In the genomic region with DNA sequence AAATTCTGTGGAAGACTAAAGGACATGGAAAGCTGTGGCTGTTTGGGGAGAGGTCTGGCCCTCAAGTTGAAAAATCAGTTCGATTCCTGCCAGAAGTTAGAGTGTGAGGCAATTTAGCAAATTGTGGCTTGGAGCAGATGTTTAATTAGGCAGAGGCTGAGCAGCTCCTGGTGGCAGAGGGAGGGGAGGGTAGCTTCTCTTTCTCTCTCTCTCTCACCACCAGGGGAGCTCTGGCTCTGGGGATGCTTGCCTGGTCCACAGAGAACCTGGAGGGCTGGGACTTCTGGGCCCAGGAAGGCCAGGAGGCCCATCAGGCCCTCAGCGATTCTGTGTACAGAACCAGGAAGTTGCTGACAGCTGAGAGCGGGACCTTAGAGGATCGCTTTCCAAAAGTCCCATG, we compare ENCODE assay signal across 26 mouse cellular contexts.
DNase-seq lines count a peak whose midpoint lies in the region; ATAC-seq and TF ChIP-seq lines count a peak whose summit lies in the region.
"Had no signal": no experiment of that assay in that cellular context is flagged by ENCODE, and none has a peak within 500 bp of the region (broad histone marks: within the 10 kb centered on the region; RNA-seq: fewer than 3 reads in every experiment).

No protein-coding gene starts in this region.

- H3K4me3 ChIP-seq in hindbrain, embryonic 15.5 days = no peak overlapping the region
- no peak overlapping the region for H3K4me3 ChIP-seq in hindbrain, embryonic 12.5 days
- no peak overlapping the region for H3K4me3 ChIP-seq in CH12.LX (replicated peaks in 1 of 3; ENCODE audit: low read depth in 2 of 3, low read length in 2 of 3, poor library complexity in 1 of 3)
- no peak overlapping the region for H3K4me3 ChIP-seq in embryonic facial prominence, embryonic 10.5 days
- H3K4me3 ChIP-seq: forebrain, embryonic 12.5 days; heart, embryonic 13.5 days; kidney, embryonic 15.5 days; limb, embryonic 12.5 days; midbrain, embryonic 10.5 days; neural tube, embryonic 15.5 days; stomach, embryonic 15.5 days had no signal

- H3K4me1 ChIP-seq in hindbrain, embryonic 15.5 days (replicated peaks) = no peaks in the 10 kb centered on the region
- no peaks in the 10 kb centered on the region for H3K4me1 ChIP-seq in hindbrain, embryonic 12.5 days
- H3K4me1 ChIP-seq in CH12.LX (ENCODE audit: control insufficient read depth in 1 of 2, insufficient read depth in 2 of 2) = no peaks in the 10 kb centered on the region
- H3K4me1 ChIP-seq in embryonic facial prominence, embryonic 10.5 days = no peaks in the 10 kb centered on the region
- H3K4me1 ChIP-seq: forebrain, embryonic 12.5 days; heart, embryonic 13.5 days; kidney, embryonic 15.5 days; limb, embryonic 12.5 days; midbrain, embryonic 10.5 days; stomach, embryonic 15.5 days had no signal

- peak overlapping the region; percentile 32; the same call in 1 of the 2 replicates for H3K27ac ChIP-seq in hindbrain, embryonic 15.5 days (replicated peaks)
- no peak overlapping the region for H3K27ac ChIP-seq in hindbrain, embryonic 12.5 days
- H3K27ac ChIP-seq in CH12.LX (ENCODE audit: insufficient read depth, low read depth) = no peak overlapping the region
- H3K27ac ChIP-seq in embryonic facial prominence, embryonic 10.5 days (replicated peaks) = no peak overlapping the region
- H3K27ac ChIP-seq: forebrain, embryonic 12.5 days; heart, embryonic 13.5 days; kidney, embryonic 15.5 days; limb, embryonic 12.5 days; midbrain, embryonic 10.5 days; neural tube, embryonic 15.5 days; stomach, embryonic 15.5 days had no signal

- no peak overlapping the region for H3K4me2 ChIP-seq in hindbrain, embryonic 15.5 days
- no peak overlapping the region for H3K4me2 ChIP-seq in hindbrain, embryonic 12.5 days (replicated peaks)
- no peak overlapping the region for H3K4me2 ChIP-seq in CH12.LX (ENCODE audit: insufficient read depth, low read depth, poor library complexity, severe bottlenecking)
- H3K4me2 ChIP-seq: forebrain, embryonic 12.5 days; heart, embryonic 13.5 days; kidney, embryonic 15.5 days; limb, embryonic 12.5 days; liver, embryonic 11.5 days; neural tube, embryonic 15.5 days; stomach, embryonic 15.5 days had no signal

- dilution Hi-C loops in CH12.LX (cut with MboI; ENCODE audit: extremely low pct_ligation_motif_present, extremely low pct_unique_long_range_greater_than_20kb, low sequenced_read_pairs) = no loop called here

- H3K27me3 ChIP-seq in hindbrain, embryonic 15.5 days = no peaks in the 10 kb centered on the region
- no peaks in the 10 kb centered on the region for H3K27me3 ChIP-seq in hindbrain, embryonic 12.5 days
- H3K27me3 ChIP-seq in CH12.LX (replicated peaks) = peaks cover 85% of the 10 kb centered on the region
- no peaks in the 10 kb centered on the region for H3K27me3 ChIP-seq in embryonic facial prominence, embryonic 10.5 days (replicated peaks; ENCODE audit: low read depth, poor library complexity, severe bottlenecking)
- H3K27me3 ChIP-seq: heart, embryonic 13.5 days; kidney, embryonic 15.5 days; limb, embryonic 12.5 days; neural tube, embryonic 15.5 days; stomach, embryonic 15.5 days had no signal

- no peaks in the 10 kb centered on the region for H3K36me3 ChIP-seq in hindbrain, embryonic 15.5 days
- H3K36me3 ChIP-seq in hindbrain, embryonic 12.5 days = no peaks in the 10 kb centered on the region
- no peaks in the 10 kb centered on the region for H3K36me3 ChIP-seq in CH12.LX (replicated peaks in 1 of 2; ENCODE audit: control insufficient read depth in 1 of 2, insufficient read depth in 1 of 2, low read length in 1 of 2)
- H3K36me3 ChIP-seq in embryonic facial prominence, embryonic 10.5 days (replicated peaks) = no peaks in the 10 kb centered on the region
- H3K36me3 ChIP-seq: forebrain, embryonic 12.5 days; heart, embryonic 13.5 days; kidney, embryonic 15.5 days; limb, embryonic 12.5 days; midbrain, embryonic 10.5 days; neural tube, embryonic 15.5 days; stomach, embryonic 15.5 days had no signal

- TF ChIP-seq EP300 in CH12.LX (IDR thresholded peaks at IDR 0.05; ENCODE audit: low read length) = no peak

- 82% methylated on average over 4 of the region's 4 CpGs for WGBS in hindbrain, embryonic 15.5 days
- WGBS in hindbrain, embryonic 12.5 days = 82% methylated on average over 4 of the region's 4 CpGs
- 78% methylated on average over 4 of the region's 4 CpGs for WGBS in embryonic facial prominence, embryonic 10.5 days

- H3K9me3 ChIP-seq in hindbrain, embryonic 15.5 days = no peaks in the 10 kb centered on the region
- H3K9me3 ChIP-seq in hindbrain, embryonic 12.5 days (replicated peaks) = no peaks in the 10 kb centered on the region
- no peaks in the 10 kb centered on the region for H3K9me3 ChIP-seq in CH12.LX (replicated peaks; ENCODE audit: low read length)
- no peaks in the 10 kb centered on the region for H3K9me3 ChIP-seq in embryonic facial prominence, embryonic 10.5 days
- H3K9me3 ChIP-seq: forebrain, embryonic 12.5 days; heart, embryonic 13.5 days; kidney, embryonic 15.5 days; limb, embryonic 12.5 days; midbrain, embryonic 10.5 days; neural tube, embryonic 15.5 days; stomach, embryonic 15.5 days had no signal

- in situ Hi-C loops in CH12.LX (cut with MboI; ENCODE audit: low pct_ligation_motif_present, low pct_unique_long_range_greater_than_20kb, low sequenced_read_pairs) = no loop called here

- H3K79me2 ChIP-seq in CH12.LX (replicated peaks; ENCODE audit: control insufficient read depth, extremely low read depth, insufficient read depth, poor library complexity, severe bottlenecking) = no peaks in the 10 kb centered on the region

- H3K9ac ChIP-seq in hindbrain, embryonic 15.5 days = no peak overlapping the region
- H3K9ac ChIP-seq in hindbrain, embryonic 12.5 days = no peak overlapping the region
- H3K9ac ChIP-seq in CH12.LX (ENCODE audit: insufficient read depth, low read depth) = no peak overlapping the region
- H3K9ac ChIP-seq: forebrain, embryonic 12.5 days; heart, embryonic 13.5 days; kidney, embryonic 15.5 days; limb, embryonic 12.5 days; liver, postnatal 0 days; neural tube, embryonic 15.5 days; stomach, embryonic 15.5 days had no signal

- no peak; the same call in none of the 2 replicates for TF ChIP-seq RAD21 in CH12.LX (IDR thresholded peaks at IDR 0.05; ENCODE audit: low read depth, low read length)

- DNase-seq in embryo, embryonic 11 days = peak; percentile 5
- no peak for DNase-seq in embryo, embryonic 10 days (ENCODE audit: low spot score)
- DNase-seq in CH12.LX (ENCODE audit: extremely low read depth) = peak; percentile 2
- DNase-seq in embryonic facial prominence, embryonic 10.5 days (ENCODE audit: low spot score) = peak; percentile 10
- DNase-seq: adrenal gland, postnatal 25 days; cerebellum, adult 11-12 months; cerebellum, postnatal 10 days; gastrocnemius, postnatal 25 days; heart, adult 18-20 months; heart, postnatal 14 days; kidney, adult 11 months; liver, postnatal 0 days; lung, postnatal 10 days; thymus, adult 18-20 months; thymus, postnatal 36 days had no signal

- no peak for ATAC-seq in hindbrain, embryonic 15.5 days (ENCODE audit: low FRiP score, low read depth)
- ATAC-seq in hindbrain, embryonic 12.5 days (ENCODE audit: low FRiP score) = no peak
- ATAC-seq in erythroid progenitor cell, adult 5-6 weeks (replicated peaks; ENCODE audit: low FRiP score, poor library complexity, severe bottlenecking) = no peak
- ATAC-seq: liver, postnatal 0 days had no signal

- no peak; a peak in 1 of 4 replicates for TF ChIP-seq CTCF in CH12.LX (conservative IDR thresholded peaks at IDR 0.05 in 1 of 2, IDR thresholded peaks at IDR 0.05 in 1 of 2; ENCODE audit: low read depth in 2 of 2, low read length in 2 of 2)

- TF ChIP-seq POLR2A in CH12.LX (IDR thresholded peaks at IDR 0.05; ENCODE audit: low read depth, low read length) = no peak

TF ChIP-seq in CH12.LX, 34 proteins besides CTCF, POLR2A, EP300 and RAD21:
- TF ChIP-seq JUN (IDR thresholded peaks at IDR 0.05; ENCODE audit: insufficient read depth, low read depth, low read length) (no peak), IRF4 (IDR thresholded peaks at IDR 0.05; ENCODE audit: low read depth, low read length) (no peak), ZMIZ1 (IDR thresholded peaks at IDR 0.05; ENCODE audit: low read depth, low read length) (no peak), MAFK (IDR thresholded peaks at IDR 0.05; ENCODE audit: insufficient replicate concordance, low read length) (no peak), BHLHE40 (IDR thresholded peaks at IDR 0.05; ENCODE audit: low read depth, low read length) (no peak), USF1 (IDR thresholded peaks at IDR 0.05; ENCODE audit: low read depth, low read length) (no peak), ETS1 (conservative IDR thresholded peaks at IDR 0.05; ENCODE audit: low read depth, low read length) (no peak), ZKSCAN1 (IDR thresholded peaks at IDR 0.05; ENCODE audit: borderline replicate concordance, low read depth, low read length) (no peak), USF2 (conservative IDR thresholded peaks at IDR 0.05; ENCODE audit: low read depth, low read length) (no peak), MYC (IDR thresholded peaks at IDR 0.05; ENCODE audit: low read depth, low read length) (no peak), UBTF (IDR thresholded peaks at IDR 0.05; ENCODE audit: low read depth, low read length) (no peak), E2F4 (IDR thresholded peaks at IDR 0.05; ENCODE audit: insufficient replicate concordance, low read depth, low read length) (no peak), CHD1 (IDR thresholded peaks at IDR 0.05; ENCODE audit: low read depth, low read length) (no peak), MXI1 (IDR thresholded peaks at IDR 0.05; ENCODE audit: low read depth, low read length) (no peak), ZC3H11A (IDR thresholded peaks at IDR 0.05; ENCODE audit: low read depth, low read length) (no peak)
